Mouse (Mus musculus) forebrain, embryonic 15.5 days (tissue): ENCODE measurements around the gene Aqp1. TPM values are rescaled to one million over a fixed set of nuclear protein-coding genes. Genes with fewer than 3 reads are reported as not detected.

Source experiments
- ATAC-seq: fragments of 200-750 bp; cut with Nextera tagmentation; replicated peaks from 2 replicates; pipeline ENCODE4 v1.8.0; 2017; ENCODE audit warnings: mild to moderate bottlenecking, moderate TSS enrichment, moderate library complexity
- H3K27ac ChIP-seq: fragments of 300-500 bp; sonication (generic); replicated peaks from 2 replicates; pipeline ENCODE4 v1.5.1; 2015; ENCODE audit warnings: mild to moderate bottlenecking, inconsistent platforms
- H3K27me3 ChIP-seq: fragments of 300-500 bp; sonication (generic); 2 replicates; pipeline ENCODE4 v1.6.1; 2015; ENCODE audit warnings: inconsistent platforms
- H3K36me3 ChIP-seq: fragments of 300-500 bp; sonication (generic); 2 replicates; pipeline ENCODE4 v1.6.1; 2015; ENCODE audit warnings: mild to moderate bottlenecking, inconsistent platforms
- H3K4me1 ChIP-seq: fragments of 300-500 bp; sonication (generic); 2 replicates; pipeline ENCODE4 v1.6.1; 2015; ENCODE audit warnings: inconsistent platforms
- H3K4me2 ChIP-seq: fragments of 300-500 bp; sonication (generic); replicated peaks from 2 replicates; pipeline ENCODE4 v1.6.1; 2015; ENCODE audit warnings: mild to moderate bottlenecking, inconsistent platforms
- H3K4me3 ChIP-seq: fragments of 300-500 bp; sonication (generic); 2 replicates; pipeline ENCODE4 v1.5.1; 2015; ENCODE audit warnings: mild to moderate bottlenecking, inconsistent platforms
- H3K9ac ChIP-seq: fragments of 300-500 bp; sonication (generic); replicated peaks from 2 replicates; pipeline ENCODE4 v1.6.1; 2015; ENCODE audit warnings: mild to moderate bottlenecking, inconsistent platforms
- H3K9me3 ChIP-seq: fragments of 300-500 bp; sonication (generic); 2 replicates; pipeline ENCODE4 v1.6.1; 2016; ENCODE audit warnings: inconsistent platforms
- WGBS: fragments of 180-500 bp; shearing (Covaris S2); methylation state at CpG from one replicate; pipeline ENCODE4 v1.1.7; 2015; ENCODE audit warnings: mixed read lengths; 5-methylcytosine and 5-hydroxymethylcytosine counted together
- polyA plus RNA-seq: library from polyadenylated mRNA; unstranded; fragments of >200 nt; fragmentation: Nextera tagmentation; extraction: Ambion mirVana; gene quantifications from 2 replicates; pipeline ENCODE4 v1.2.1, GENCODE M21; 2015

The Aqp1 gene
- polyA plus RNA-seq, 1 experiment from 2014 or later = 12.2 TPM

DNA sequence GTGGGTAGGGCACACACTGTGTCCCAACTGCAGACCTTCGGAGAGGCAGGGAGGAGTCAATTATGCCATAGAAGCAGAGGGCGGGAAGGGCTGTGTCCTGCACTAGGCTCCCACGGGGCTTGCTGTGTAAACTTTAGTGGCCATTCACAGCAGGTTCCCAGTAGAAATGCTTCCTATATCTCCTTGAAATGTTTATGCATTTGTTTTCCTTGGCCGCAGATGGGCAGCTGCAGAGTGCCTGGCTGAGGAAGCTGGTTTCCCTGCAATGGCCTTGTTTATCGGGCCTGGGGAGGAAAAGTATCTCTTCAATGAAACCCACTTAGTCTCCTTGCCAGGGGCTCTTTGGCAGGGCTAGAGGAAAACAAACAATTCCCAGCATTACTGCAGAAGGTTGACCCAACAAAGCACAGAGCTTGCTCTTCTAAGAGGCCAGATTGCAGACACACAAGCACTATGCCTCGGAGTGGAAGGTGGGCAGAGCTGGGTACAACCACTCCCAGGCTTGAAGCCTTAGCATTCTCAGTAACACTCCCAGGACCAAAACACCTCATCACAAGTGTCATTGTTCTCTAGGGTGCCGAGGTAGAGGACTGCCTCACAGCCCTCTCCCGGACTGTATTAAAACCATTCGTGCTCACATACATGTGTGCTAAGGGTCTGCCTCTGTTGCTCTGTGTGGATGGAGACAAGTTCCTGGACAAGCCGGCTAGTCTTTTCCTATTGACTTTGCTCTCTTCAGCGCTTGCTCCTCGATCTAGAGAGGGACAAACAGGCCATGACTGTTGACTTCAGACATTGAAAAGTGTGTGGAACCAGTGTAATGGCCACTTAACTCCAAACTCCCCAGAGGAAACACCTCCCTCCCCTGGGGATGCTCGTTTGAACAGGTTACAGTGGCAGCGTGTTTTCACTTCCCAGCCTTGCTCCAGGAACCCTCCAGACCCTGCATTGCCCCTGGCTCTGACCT, 16.4 kb upstream of the Aqp1 start:
- 76% methylated on average over 14 of the region's 14 CpGs for WGBS
- no peak overlapping the region for H3K4me3 ChIP-seq
- no peaks in the 10 kb centered on the region for H3K36me3 ChIP-seq
- H3K27ac ChIP-seq = no peak overlapping the region
- no peaks in the 10 kb centered on the region for H3K27me3 ChIP-seq
- H3K4me1 ChIP-seq = no peaks in the 10 kb centered on the region
- H3K4me2 ChIP-seq = no peak overlapping the region
- no peaks in the 10 kb centered on the region for H3K9me3 ChIP-seq
- ATAC-seq = no peak
- no peak overlapping the region for H3K9ac ChIP-seq

- Histone ChIP-seq H3K4me3 (no peak overlapping the region), H3K9me3 (no peaks in the 10 kb centered on the region), H3K9ac (no peak overlapping the region), H3K36me3 (no peaks in the 10 kb centered on the region), H3K27ac (no peak overlapping the region), H3K4me1 (no peaks in the 10 kb centered on the region), H3K4me2 (no peak overlapping the region), H3K27me3 (no peaks in the 10 kb centered on the region)
- ATAC-seq = no peak
- 77% methylated on average over 4 of the region's 4 CpGs for WGBS
Measured at GRCm38 (mm10) chr6:55320894-55321293, 15.3 kb upstream of the Aqp1 start.

GRCm38 (mm10) chr6:55321518-55321917, 14.7 kb upstream of the Aqp1 start:
- Histone ChIP-seq H3K9me3 (no peaks in the 10 kb centered on the region), H3K4me2 (no peak overlapping the region), H3K27ac (no peak overlapping the region), H3K9ac (no peak overlapping the region), H3K27me3 (no peaks in the 10 kb centered on the region), H3K4me3 (no peak overlapping the region), H3K36me3 (no peaks in the 10 kb centered on the region), H3K4me1 (no peaks in the 10 kb centered on the region)
- 81% methylated on average over 6 of the region's 6 CpGs for WGBS
- ATAC-seq = no peak

DNA sequence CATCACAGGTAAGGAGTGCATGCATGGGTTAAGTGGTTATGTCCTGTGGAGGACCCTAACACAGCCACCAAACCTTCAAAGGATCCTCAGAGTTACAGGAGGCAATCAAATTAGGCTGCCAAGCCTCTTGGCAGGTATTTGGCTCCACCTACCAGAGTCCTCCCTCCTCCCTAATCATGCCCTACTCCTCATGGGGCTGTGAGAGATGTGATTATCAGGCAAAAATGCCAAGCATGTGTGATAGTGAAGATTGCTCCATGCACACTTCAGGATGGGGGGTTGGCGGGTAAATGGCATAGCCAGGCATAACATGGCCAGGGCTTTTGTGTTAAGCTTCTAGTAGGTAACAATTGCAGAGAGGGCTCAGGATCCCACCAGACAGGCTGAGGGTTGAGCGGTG, 13.3 kb upstream of the Aqp1 start:
- Histone ChIP-seq H3K27ac (no peak overlapping the region), H3K4me2 (no peak overlapping the region), H3K36me3 (no peaks in the 10 kb centered on the region), H3K4me3 (no peak overlapping the region), H3K9me3 (no peaks in the 10 kb centered on the region), H3K4me1 (no peaks in the 10 kb centered on the region), H3K9ac (no peak overlapping the region), H3K27me3 (no peaks in the 10 kb centered on the region)
- 88% methylated on average over 2 of the region's 2 CpGs for WGBS
- no peak for ATAC-seq

DNA sequence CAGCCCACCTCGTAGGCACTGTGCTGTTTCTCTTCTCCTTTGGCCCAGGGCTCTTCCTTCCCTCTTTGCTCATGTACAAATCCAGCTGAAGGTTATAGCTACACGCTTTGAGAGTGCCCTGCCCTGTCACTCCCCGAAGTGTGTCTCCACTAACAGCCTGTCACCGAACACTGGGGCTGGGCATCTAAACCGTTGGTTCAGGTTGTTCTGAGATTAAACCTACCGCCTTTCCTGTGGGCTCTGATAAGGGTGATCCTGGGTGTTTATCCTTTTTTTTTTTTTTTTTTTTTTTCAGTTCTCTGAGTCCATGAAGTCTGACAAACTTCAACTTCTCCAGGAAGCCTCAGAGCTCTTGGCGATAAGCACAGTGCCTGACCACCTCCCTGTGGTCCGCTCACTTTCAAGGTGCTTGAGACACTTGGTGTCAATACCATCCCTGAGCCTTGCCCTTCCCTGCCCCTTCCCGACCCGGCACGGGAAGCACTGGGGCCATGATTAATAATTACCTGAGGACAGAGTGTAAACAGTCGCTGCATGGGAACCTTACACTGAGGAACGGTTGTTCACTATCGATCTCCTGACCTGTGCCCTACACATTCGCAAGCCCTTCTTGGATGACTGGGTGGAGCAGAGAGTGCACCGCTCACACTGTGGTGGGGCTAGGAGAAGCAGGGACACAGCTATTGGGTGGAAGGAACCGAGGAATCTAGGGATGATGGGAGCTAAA, 12.2 kb upstream of the Aqp1 start:
- no peak for ATAC-seq
- WGBS = 93% methylated on average over 17 of the region's 17 CpGs
- H3K9ac ChIP-seq = no peak overlapping the region

GRCm38 (mm10) chr6:55324785-55325184, 11.4 kb upstream of the Aqp1 start:
- Histone ChIP-seq H3K4me3 (no peak overlapping the region), H3K27me3 (no peaks in the 10 kb centered on the region), H3K9me3 (no peaks in the 10 kb centered on the region), H3K27ac (no peak overlapping the region), H3K9ac (no peak overlapping the region), H3K36me3 (no peaks in the 10 kb centered on the region), H3K4me2 (no peak overlapping the region), H3K4me1 (no peaks in the 10 kb centered on the region)
- no peak for ATAC-seq
- 50% methylated on average over 1 of the region's 1 CpGs for WGBS

More for the DNA sequence above, 12.2 kb upstream of the Aqp1 start:
- H3K4me3 ChIP-seq = no peak overlapping the region
- no peaks in the 10 kb centered on the region for H3K27me3 ChIP-seq
- no peak overlapping the region for H3K4me2 ChIP-seq
- no peaks in the 10 kb centered on the region for H3K9me3 ChIP-seq
- H3K4me1 ChIP-seq = no peaks in the 10 kb centered on the region
- no peak overlapping the region for H3K27ac ChIP-seq
- H3K36me3 ChIP-seq = no peaks in the 10 kb centered on the region

GRCm38 (mm10) chr6:55326299-55326698, 9.9 kb upstream of the Aqp1 start:
- no peak for ATAC-seq
- H3K36me3 ChIP-seq = no peaks in the 10 kb centered on the region
- WGBS = 82% methylated on average over 4 of the region's 4 CpGs
- H3K4me1 ChIP-seq = no peaks in the 10 kb centered on the region
- H3K4me3 ChIP-seq = no peak overlapping the region
- H3K4me2 ChIP-seq = no peak overlapping the region
- H3K9me3 ChIP-seq = no peaks in the 10 kb centered on the region
- no peaks in the 10 kb centered on the region for H3K27me3 ChIP-seq
- H3K9ac ChIP-seq = no peak overlapping the region
- H3K27ac ChIP-seq = no peak overlapping the region

DNA sequence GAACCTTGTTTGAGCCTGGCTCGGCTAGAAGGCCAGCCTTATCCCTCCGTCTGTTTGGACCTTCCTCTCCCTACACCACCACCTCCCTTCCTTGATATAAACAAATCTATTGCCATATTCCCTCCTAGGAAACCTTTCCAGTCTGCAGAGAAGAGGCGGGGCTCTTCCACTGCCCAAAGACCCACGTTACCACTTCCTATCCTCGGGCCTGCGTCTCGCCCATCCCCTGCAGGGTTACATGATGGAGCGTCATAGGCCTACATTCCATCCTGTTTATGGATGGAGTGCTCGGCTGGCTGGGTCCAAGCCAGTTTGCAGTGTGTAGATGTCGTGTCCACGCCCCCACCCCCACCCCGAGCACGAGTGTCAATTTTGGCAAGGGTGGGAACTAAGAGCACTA, 8.9 kb upstream of the Aqp1 start:
- H3K36me3 ChIP-seq = no peaks in the 10 kb centered on the region
- H3K27me3 ChIP-seq = no peaks in the 10 kb centered on the region
- ATAC-seq = no peak
- H3K27ac ChIP-seq = no peak overlapping the region
- WGBS = 89% methylated on average over 13 of the region's 13 CpGs
- H3K4me3 ChIP-seq = no peak overlapping the region
- H3K9me3 ChIP-seq = no peaks in the 10 kb centered on the region
- no peak overlapping the region for H3K9ac ChIP-seq
- no peak overlapping the region for H3K4me2 ChIP-seq
- peaks cover 4% of the 10 kb centered on the region for H3K4me1 ChIP-seq

- ATAC-seq = no peak
- 76% methylated on average over 4 of the region's 4 CpGs for WGBS
- H3K9me3 ChIP-seq = no peaks in the 10 kb centered on the region
- H3K27me3 ChIP-seq = no peaks in the 10 kb centered on the region
- no peak overlapping the region for H3K9ac ChIP-seq
- H3K27ac ChIP-seq = no peak overlapping the region
- no peaks in the 10 kb centered on the region for H3K36me3 ChIP-seq
- peaks cover 12% of the 10 kb centered on the region for H3K4me1 ChIP-seq
- H3K4me2 ChIP-seq = no peak overlapping the region
- H3K4me3 ChIP-seq = no peak overlapping the region
Measured at GRCm38 (mm10) chr6:55328179-55328578, 8.1 kb upstream of the Aqp1 start.

GRCm38 (mm10) chr6:55331315-55331714, 4.9 kb upstream of the Aqp1 start:
- H3K27me3 ChIP-seq = no peaks in the 10 kb centered on the region
- no peak overlapping the region for H3K4me2 ChIP-seq
- H3K9me3 ChIP-seq = no peaks in the 10 kb centered on the region
- no peak overlapping the region for H3K9ac ChIP-seq
- no peaks in the 10 kb centered on the region for H3K36me3 ChIP-seq
- 76% methylated on average over 6 of the region's 6 CpGs for WGBS
- ATAC-seq = no peak
- H3K4me3 ChIP-seq = no peak overlapping the region
- H3K27ac ChIP-seq = no peak overlapping the region
- peaks cover 22% of the 10 kb centered on the region for H3K4me1 ChIP-seq

GRCm38 (mm10) chr6:55332100-55332772, 4.0 kb upstream of the Aqp1 start:
- peak overlapping the region; percentile 69; the same call in 1 of the 2 replicates for H3K27ac ChIP-seq
- H3K4me2 ChIP-seq = no peak overlapping the region
- H3K9ac ChIP-seq = no peak overlapping the region
- peak; percentile 66 for ATAC-seq
- H3K27me3 ChIP-seq = no peaks in the 10 kb centered on the region
- H3K9me3 ChIP-seq = no peaks in the 10 kb centered on the region
- WGBS = 28% methylated on average over 5 of the region's 5 CpGs
- H3K4me3 ChIP-seq = no peak overlapping the region
- peaks cover 25% of the 10 kb centered on the region for H3K4me1 ChIP-seq
- H3K36me3 ChIP-seq = no peaks in the 10 kb centered on the region

- peak; percentile 84 for ATAC-seq
- H3K36me3 ChIP-seq = no peaks in the 10 kb centered on the region
- WGBS = 44% methylated on average over 6 of the region's 6 CpGs
- H3K4me3 ChIP-seq = no peak overlapping the region
- peaks cover 25% of the 10 kb centered on the region for H3K4me1 ChIP-seq
- H3K27me3 ChIP-seq = no peaks in the 10 kb centered on the region
- peak overlapping the region; percentile 69 for H3K27ac ChIP-seq
- H3K9me3 ChIP-seq = no peaks in the 10 kb centered on the region
- H3K4me2 ChIP-seq = no peak overlapping the region
- H3K9ac ChIP-seq = no peak overlapping the region
Measured at GRCm38 (mm10) chr6:55332773-55333109, 3.5 kb upstream of the Aqp1 start.
